8 mouse cellular contexts compared by ENCODE assay signal in the genomic region with DNA sequence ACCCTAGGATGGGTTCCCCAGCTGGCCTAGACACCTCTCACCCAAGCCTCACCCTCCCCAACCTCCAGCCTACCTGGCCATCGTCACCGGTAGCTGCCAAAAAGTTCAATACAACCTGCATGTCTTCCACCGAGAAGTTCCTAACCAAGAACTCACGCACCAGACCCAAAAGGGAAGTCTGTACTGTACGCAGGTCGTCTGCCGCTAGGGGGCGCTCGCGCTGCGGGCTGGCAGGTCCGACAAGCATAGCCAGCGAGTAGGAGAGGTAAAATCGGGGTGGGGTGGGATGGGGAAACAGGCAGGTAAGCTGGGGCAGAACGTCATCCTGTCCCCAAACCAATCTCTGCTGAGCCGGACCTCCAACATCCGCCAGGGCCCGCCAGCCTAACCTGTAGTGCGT. TPM values are rescaled to one million over a fixed set of nuclear protein-coding genes. Genes with fewer than 3 reads are reported as not detected.
A peak's percentile ranks its signal among the peaks of the same experiment; 100 is the strongest.
DNase-seq lines count a peak whose midpoint lies in the region; ATAC-seq and TF ChIP-seq lines count a peak whose summit lies in the region.

No protein-coding gene starts in this region.

- H3K27ac ChIP-seq in lung, embryonic 14.5 days (ENCODE audit: low read depth) = no peak overlapping the region

- H3K36me3 ChIP-seq in lung, embryonic 14.5 days (ENCODE audit: insufficient read depth) = no peaks in the 10 kb centered on the region; the same call in 1 of the 2 replicates

- no peak overlapping the region for H3K4me3 ChIP-seq in lung, embryonic 14.5 days (ENCODE audit: low read depth, low read length)

- no peaks in the 10 kb centered on the region for H3K9me3 ChIP-seq in lung, embryonic 14.5 days (ENCODE audit: low read depth, low read length)

- TF ChIP-seq CTCF in lung, embryonic 14.5 days (IDR thresholded peaks at IDR 0.05; ENCODE audit: low read depth) = peak; percentile 99

- no peaks in the 10 kb centered on the region for H3K4me1 ChIP-seq in lung, embryonic 14.5 days (ENCODE audit: insufficient read depth)

- peaks cover 23% of the 10 kb centered on the region for H3K27me3 ChIP-seq in lung, embryonic 14.5 days (ENCODE audit: insufficient read depth, low read length)

- ATAC-seq in granulocyte monocyte progenitor cell, adult 5-6 weeks (replicated peaks; ENCODE audit: poor library complexity, severe bottlenecking) = peak; percentile 58
- peak; percentile 44; the same call in 1 of the 2 replicates for ATAC-seq in lung, embryonic 14.5 days (ENCODE audit: insufficient read depth)

- WGBS in lung, embryonic 14.5 days = 6% methylated on average over 19 of the region's 19 CpGs

- H3K9ac ChIP-seq in lung, embryonic 14.5 days = no peak overlapping the region

- no peak overlapping the region for H3K4me2 ChIP-seq in lung, embryonic 14.5 days

- DNase-seq in CD8-positive naive resting alpha-beta T cell, adult 2 months (ENCODE audit: low read depth in 2 of 2, low spot score in 2 of 2) = peak; percentile 90 to 92
- DNase-seq in adrenal gland, postnatal 14 days = peak; percentile 95
- DNase-seq in embryo, embryonic 9.5 days (ENCODE audit: extremely low spot score) = peak; percentile 84
- DNase-seq in kidney, postnatal 14 days = peak; percentile 89
- peak; percentile 91 for DNase-seq in lung, embryonic 14.5 days
- DNase-seq in retina, embryonic 14.5 days (ENCODE audit: low spot score) = peak; percentile 87
- DNase-seq in thymus, postnatal 36 days = peak; percentile 86 to 89

RNA-seq across cellular contexts. Expression of a gene that starts 11.0 kb away (rescaled TPM):
- total RNA-seq in adrenal gland, postnatal 14 days (2021) = 8.4 and 10.5 TPM in 2 replicates
- total RNA-seq in granulocyte monocyte progenitor cell, adult 5-6 weeks (2014; fragmentation: Nextera tagmentation) = 4.4 and 4.5 TPM in 2 replicates
- total RNA-seq in granulocyte monocyte progenitor cell, adult 5-6 weeks (2017) = 0.99 and 4.7 TPM in 2 replicates
- polyA plus RNA-seq in lung, embryonic 14.5 days (2014; fragmentation: Nextera tagmentation; extraction: Ambion mirVana) = 26.7 and 29.9 TPM in 2 replicates

RNA-seq across cellular contexts. Expression of a gene that starts 18.7 kb away (rescaled TPM):
- 9.1 and 15.4 TPM in 2 replicates for total RNA-seq in adrenal gland, postnatal 14 days (2021)
- total RNA-seq in granulocyte monocyte progenitor cell, adult 5-6 weeks (2014; fragmentation: Nextera tagmentation) = 37.5 and 49.2 TPM in 2 replicates
- total RNA-seq in granulocyte monocyte progenitor cell, adult 5-6 weeks (2017) = 11.0 and 13.9 TPM in 2 replicates
- 3.2 and 3.8 TPM in 2 replicates for polyA plus RNA-seq in lung, embryonic 14.5 days (2014; fragmentation: Nextera tagmentation; extraction: Ambion mirVana)

RNA-seq across cellular contexts. Expression of a gene that starts 21.1 kb away (rescaled TPM):
- total RNA-seq in adrenal gland, postnatal 14 days (2021) = 60.4 and 79.3 TPM in 2 replicates
- total RNA-seq in granulocyte monocyte progenitor cell, adult 5-6 weeks (2014; fragmentation: Nextera tagmentation) = 149 TPM in 2 replicates
- total RNA-seq in granulocyte monocyte progenitor cell, adult 5-6 weeks (2017) = 98.5 and 104 TPM in 2 replicates
- polyA plus RNA-seq in lung, embryonic 14.5 days (2014; fragmentation: Nextera tagmentation; extraction: Ambion mirVana) = 143 and 155 TPM in 2 replicates
